Mouse (Mus musculus) heart, postnatal 10 days (tissue): ENCODE measurements around the gene Atp8b2. TPM values are rescaled to one million over a fixed set of nuclear protein-coding genes. Genes with fewer than 3 reads are reported as not detected.

Source experiments
- DNase-seq, 2 experiments: peaks; one replicate each; pipeline ENCODE4 v3.0.0; 2021
- intact Hi-C: fragments of 180-260 bp; cut with DNase I; formaldehyde crosslinking; loops from one replicate; pipeline ENCODE4 v1.15.1; 2025
- total RNA-seq, 2 experiments: library from RNA; stranded (reverse); gene quantifications; 2 replicates each; pipeline ENCODE4 v1.2.3; 2021

The Atp8b2 gene
- total RNA-seq, 2 experiments from 2014 or later: 56.2 to 58.1 TPM

DNA sequence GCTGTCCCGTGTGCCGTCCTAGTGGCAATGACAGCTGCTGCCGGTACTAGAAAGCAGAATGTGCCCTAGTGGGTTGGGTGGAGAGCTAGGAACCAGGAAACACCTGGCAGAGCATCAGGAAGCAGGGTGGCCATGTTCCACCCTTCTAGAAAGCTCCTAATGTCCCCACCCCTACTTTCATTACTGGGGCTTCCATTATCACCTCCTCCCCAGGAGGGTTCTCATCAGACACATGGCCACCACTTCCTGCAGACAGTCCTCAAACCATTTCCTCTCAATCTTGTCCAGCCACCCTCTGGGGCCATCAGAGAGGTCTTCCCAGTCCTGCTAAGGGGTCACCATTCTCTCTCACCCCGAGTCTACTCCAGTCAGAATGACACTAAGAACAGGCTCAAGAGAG lies 1.9 kb downstream of the Atp8b2 start:
- intact Hi-C loops: loop anchor here (5.0 kb wide), 2 partner anchors 91 to 99 kb away; partner anchors contain the start of genes 4933434E20Rik and Ubap2l
- peak in 1 of 2 experiments; percentile 31 for DNase-seq

DNA sequence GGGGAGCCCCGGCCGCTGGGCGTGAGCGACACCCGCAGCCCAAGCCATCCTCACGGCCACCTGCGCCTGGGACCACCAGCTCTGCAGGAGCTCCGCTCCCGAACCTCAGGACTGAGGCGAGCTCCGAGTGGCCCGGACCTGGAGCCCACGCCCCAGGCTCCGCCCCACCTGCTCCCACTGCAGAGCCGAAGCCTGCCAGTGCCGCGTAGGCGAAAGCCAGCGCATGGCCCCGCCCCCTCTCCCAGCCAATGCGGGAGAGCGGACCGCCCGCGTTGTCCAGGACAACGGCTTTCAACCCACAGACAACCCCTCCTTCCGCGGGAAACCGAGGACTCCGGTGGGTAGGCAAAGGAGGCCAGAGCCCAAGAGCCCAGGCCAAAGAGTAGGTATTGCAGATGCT lies 2.8 kb downstream of the Atp8b2 start:
- DNase-seq: peak; percentile 93 to 94
- intact Hi-C loops: loop anchor here (5.0 kb wide), 2 partner anchors 92 to 98 kb away; partner anchors contain the start of genes 4933434E20Rik and Ubap2l

- intact Hi-C loops: loop anchor here (10.0 kb wide), 1 partner anchor 175 kb away; no protein-coding TSS in a partner anchor
- DNase-seq: peak; percentile 21 to 31
Observed at GRCm38 (mm10) chr3:89959435-89959834, 3.9 kb downstream of the Atp8b2 start.

GRCm38 (mm10) chr3:89957880-89958279 lies 5.4 kb downstream of the Atp8b2 start:
- no peak for DNase-seq
- intact Hi-C loops: loop anchor here (10.0 kb wide), 1 partner anchor 173 kb away; no protein-coding TSS in a partner anchor

DNA sequence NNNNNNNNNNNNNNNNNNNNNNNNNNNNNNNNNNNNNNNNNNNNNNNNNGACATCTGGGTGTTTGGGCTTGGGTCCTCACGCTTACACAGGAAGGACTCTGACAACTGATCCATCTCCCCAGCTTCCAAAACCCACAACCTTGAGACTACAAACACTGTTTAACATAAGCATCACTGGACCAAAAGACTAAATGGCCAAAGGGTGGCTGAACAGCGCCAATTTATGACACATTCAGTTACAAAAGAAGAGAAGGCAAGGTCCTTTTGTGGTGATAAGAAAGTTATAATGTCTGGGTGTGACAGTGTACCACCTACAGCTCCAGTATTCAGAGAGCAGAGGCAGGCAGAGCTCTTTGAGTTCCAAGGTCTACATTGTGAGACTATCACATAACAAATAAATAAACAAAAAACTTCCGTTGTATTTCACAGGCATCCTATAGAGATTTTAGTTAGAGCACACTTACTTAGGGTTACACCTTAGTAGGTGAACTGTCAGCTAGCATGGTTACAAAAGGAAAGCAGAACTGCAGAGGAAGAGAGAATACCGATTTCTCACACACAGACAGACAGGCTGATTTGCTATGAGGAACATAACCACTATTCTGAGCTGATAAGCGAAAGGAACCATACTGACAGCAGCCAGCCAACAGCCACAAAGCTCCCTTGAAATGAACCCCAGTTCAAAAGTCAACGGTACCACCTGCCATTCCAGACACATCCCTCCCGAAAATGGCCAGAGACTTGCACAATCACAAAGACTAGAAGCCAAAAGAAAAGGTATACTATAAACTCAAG lies 6.9 kb downstream of the Atp8b2 start:
- no peak for DNase-seq
- intact Hi-C loops: loop anchor here (10.0 kb wide), 1 partner anchor 172 kb away; no protein-coding TSS in a partner anchor

DNA sequence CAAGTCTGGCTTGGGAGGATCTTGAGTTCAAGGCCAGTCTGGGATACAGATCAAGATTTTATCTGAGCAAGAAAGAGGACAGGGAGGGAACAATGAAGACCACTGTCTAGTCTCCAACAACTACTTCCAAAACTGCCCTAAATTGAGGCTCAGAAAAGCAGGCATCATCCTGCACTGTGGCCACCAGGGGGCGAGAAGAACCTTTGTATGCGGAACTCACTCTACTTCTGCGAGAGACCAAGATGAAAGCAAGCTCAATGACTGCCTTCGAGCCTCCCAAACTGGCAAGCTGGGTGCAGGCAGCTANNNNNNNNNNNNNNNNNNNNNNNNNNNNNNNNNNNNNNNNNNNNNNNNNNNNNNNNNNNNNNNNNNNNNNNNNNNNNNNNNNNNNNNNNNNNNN lies 9.9 kb downstream of the Atp8b2 start:
- intact Hi-C loops: loop anchor here (1.0 to 10.0 kb wide), 3 partner anchors 11 to 169 kb away; no protein-coding TSS in a partner anchor
- DNase-seq: peak; percentile 81 to 87

- peak in 1 of 2 experiments; percentile 27 for DNase-seq
- intact Hi-C loops: no loop called here
Observed at GRCm38 (mm10) chr3:89948655-89949054, 14.7 kb downstream of the Atp8b2 start.

GRCm38 (mm10) chr3:89948021-89948420 lies 15.3 kb downstream of the Atp8b2 start:
- intact Hi-C loops: no loop called here
- no peak for DNase-seq

DNA sequence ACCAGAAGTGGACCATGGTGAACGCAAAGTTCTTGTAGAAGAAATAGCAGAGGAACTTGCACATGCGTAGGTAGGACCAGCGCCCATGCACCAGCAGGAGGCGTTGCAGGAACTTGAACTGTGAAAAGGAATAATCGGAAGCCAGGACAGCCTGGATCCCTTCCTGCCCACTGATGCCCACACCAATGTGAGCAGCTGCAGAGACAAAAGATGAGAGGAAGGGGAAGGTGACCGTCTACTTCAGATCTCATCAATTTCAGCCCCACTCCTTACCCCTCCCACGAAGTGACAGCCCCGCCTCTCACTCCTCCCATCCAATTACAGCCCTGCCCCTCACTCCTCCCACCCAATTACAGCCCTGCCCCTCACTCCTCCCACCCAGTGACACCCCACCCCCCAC lies 18.3 kb downstream of the Atp8b2 start:
- DNase-seq: no peak
- intact Hi-C loops: no loop called here

GRCm38 (mm10) chr3:89942894-89943293 lies 20.4 kb downstream of the Atp8b2 start:
- intact Hi-C loops: no loop called here
- DNase-seq: peak; percentile 70 to 72

- DNase-seq: no peak
- intact Hi-C loops: loop anchor here (5.0 kb wide), 1 partner anchor 64 kb away; no protein-coding TSS in a partner anchor
Observed at GRCm38 (mm10) chr3:89936495-89936894, 26.8 kb downstream of the Atp8b2 start.

GRCm38 (mm10) chr3:89932925-89933324 lies 30.4 kb downstream of the Atp8b2 start:
- intact Hi-C loops: no loop called here
- DNase-seq: no peak

DNA sequence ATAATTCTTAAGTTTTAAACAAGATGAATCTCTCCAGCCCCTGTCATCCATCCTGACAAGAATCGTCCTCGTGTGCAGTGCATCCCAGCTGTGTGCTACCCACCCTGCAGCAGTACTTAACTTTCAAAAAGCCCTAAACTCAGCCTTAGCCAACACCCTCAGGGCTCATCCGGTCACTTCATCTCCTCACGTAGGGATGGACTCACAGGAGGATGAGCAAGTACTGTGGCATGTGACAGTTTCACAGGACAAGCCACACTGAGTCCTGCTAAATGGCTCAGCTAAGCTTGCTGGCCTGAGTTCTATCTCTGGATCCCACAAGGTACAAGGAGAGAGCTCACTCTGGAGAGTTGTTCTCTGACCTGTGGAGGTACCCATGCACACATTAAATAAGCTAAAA lies 34.4 kb downstream of the Atp8b2 start:
- DNase-seq: no peak
- intact Hi-C loops: no loop called here

- DNase-seq: no peak
- intact Hi-C loops: no loop called here
Observed at GRCm38 (mm10) chr3:89926440-89926839, 36.9 kb downstream of the Atp8b2 start.

DNA sequence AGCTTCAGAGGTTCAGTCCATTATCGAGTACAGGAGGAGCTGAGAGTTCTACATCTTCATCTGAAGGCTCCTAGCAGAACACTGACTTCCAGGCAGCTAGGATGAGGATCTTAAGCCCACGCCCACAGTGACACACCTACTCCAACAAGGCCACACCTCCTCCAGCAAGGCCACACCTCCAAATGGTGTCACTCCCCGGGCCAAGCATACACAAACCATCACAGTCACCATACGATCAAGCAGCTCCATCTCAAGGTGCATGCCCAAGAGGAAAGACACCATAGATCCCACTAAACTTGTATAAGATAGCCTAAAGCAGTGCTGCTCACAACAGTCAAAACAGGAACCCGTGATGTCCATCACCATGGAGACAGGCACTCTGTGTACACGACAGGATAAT lies 42.6 kb downstream of the Atp8b2 start:
- intact Hi-C loops: no loop called here
- no peak for DNase-seq

DNA sequence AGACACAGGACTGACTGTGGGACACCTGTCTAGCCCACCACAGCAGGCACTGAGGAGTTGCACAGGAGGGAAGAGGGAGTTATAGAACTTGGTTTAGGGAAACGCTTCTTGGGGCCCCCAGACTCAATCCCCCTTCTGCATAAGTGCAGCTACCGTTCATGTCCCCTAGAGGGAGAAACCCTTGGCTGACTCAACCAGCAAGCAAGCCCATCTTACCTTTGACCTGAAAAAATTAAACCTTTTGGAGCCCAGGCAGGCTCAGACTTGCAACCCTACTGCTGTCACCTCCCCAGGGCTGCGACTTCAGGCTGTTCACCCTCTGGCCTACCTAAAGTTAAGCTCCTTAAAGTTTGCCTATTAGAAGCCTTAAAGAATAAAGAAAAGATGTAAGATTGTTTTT lies 45.9 kb downstream of the Atp8b2 start:
- intact Hi-C loops: no loop called here
- DNase-seq: no peak

GRCm38 (mm10) chr3:89916622-89917021 lies 46.7 kb downstream of the Atp8b2 start:
- DNase-seq: no peak
- intact Hi-C loops: no loop called here

DNA sequence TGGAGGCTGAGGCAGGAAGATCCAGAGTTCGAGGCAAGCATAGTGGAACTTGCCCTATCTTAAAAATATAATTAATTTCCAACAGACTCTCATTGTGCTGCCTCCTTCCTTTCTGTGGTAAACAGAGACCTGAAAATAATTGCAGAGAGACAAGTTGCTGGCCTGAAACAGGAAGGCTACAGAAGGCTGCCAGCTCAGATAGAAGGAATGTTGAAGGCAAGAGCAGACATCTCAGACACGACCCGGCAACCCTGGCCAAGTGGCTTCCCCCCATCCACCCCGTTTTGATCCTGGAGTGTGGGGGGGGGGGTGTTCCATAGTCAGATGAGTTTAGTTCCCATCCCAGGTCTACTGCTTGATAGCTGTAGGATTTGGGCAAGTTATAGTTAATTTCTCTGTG lies 48.6 kb downstream of the Atp8b2 start:
- intact Hi-C loops: no loop called here

DNA sequence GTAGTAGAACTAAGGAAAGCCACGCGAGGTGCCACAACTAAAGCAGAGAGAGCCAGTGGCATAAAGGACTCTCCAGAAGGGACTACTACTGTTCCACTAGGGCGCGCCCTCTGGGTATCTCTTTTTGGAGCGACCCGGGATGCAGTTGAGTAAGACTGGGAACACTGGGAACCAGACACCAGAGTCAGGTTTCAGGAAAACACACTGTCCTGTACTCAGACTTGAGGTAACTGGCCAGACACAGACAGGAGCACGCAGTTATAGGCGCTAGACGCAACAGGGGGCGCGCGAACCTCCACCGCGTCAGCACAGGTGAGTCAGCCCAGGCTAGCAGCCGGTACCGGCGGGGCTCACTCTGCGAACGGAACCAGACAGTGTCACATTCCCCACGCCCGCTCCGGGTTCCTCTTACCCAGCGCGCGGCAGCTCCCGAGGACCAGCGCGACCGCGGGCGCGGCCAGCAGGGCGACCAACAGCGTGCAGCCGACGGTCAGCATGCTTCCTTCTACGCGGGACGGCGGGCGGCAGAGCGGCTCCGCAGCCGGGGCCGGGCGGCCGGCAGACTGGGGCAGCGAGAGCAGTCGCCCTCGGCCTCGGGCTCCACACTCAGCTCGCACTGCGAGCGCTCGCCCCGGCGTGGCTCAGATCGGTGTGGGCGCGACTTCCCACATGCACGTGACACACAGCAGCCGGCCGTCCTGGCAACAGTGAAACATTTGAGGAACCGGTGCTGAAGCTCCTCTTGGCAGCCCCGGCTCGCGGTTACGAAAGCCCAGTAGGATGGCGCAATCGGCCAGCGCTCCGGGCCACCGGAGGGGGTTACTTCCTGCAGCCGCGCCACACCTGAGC lies 50.5 kb downstream of the Atp8b2 start, which contains the start of gene Il6ra:
Gene Il6ra (minus strand): TSS at position 654 of the 849 bp plus-strand sequence.
- intact Hi-C loops: no loop called here
- peak; percentile 91 for DNase-seq

More for the DNA sequence above, 48.6 kb downstream of the Atp8b2 start:
- DNase-seq: no peak

DNA sequence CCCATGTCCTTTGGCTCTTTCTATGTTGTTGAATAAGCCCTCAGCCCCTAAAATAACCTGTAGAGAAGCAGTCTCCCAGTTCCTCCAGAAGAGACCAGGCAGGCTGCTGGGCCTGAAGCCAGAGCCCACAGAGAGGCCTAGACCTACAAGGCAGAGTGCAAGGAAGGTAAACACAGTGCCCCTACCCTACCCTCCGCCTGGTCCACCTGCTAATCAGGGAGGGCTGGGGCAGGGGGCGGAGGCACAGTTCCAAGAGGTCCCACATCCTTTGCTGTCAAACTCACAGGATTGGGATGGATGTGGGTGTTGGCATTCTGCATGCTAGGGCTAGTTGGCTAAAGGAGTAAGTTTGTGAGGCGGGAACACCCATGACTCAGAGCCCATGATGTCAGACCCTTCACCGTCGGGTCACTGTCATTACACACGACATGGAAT lies 51.2 kb downstream of the Atp8b2 start:
- intact Hi-C loops: no loop called here
- peak in 1 of 2 experiments; percentile 54 for DNase-seq

GRCm38 (mm10) chr3:89911207-89911606 lies 52.1 kb downstream of the Atp8b2 start:
- intact Hi-C loops: no loop called here

More at GRCm38 (mm10) chr3:89911207-89911606, 52.1 kb downstream of the Atp8b2 start:
- DNase-seq: peak in 1 of 2 experiments; percentile 32
